Mouse (Mus musculus): ENCODE results near the gene Anxa7. TPM values are rescaled to one million over a fixed set of nuclear protein-coding genes. Genes with fewer than 3 reads are reported as not detected.

The Anxa7 gene
- polyA plus RNA-seq (2012; rRNA removed; ENCODE audit: low replicate concordance): 39.4 and 48.4 TPM in 2 replicates

DNA sequence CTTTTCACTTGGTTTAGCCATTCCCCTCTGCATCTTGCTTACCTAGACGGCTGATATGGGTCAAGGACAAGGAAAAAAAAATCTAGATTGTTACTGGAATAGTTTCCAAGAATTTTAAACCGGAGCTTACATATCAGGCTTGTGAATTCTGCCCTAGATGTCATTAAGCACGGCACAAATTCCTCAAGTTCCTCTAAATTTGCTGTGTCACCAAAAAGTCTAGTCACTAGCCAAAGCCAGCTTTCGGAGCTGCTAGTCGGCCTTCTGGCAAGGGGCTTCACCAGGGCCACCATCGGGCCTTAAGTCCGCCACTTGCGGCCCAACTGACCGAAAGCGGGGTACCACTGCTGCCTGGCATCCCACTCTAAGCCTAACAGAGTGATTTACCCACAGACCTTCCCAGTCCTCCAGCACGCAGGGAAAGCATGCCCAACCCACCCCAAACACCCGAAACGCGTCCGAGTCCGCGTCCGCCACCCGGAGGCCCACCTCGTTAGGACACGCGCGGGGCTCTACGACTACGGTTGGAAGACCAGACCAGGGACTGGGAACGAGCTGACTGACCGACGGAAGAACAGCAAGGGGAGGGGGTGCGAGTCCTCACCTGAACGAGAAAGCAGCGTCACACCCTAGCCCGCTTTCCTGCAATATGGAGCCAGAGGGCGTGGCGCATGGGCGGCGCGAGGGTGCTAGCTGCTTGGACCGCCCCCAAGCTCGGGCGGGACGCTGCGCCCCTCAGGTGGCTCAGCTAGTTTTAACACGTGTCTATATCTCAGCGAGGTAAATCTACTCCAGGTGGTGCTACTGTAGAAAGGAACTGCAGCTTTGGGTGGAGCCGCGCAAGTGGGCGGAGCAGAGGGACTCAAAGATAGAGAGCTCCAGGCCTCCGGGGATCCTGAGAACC is at the start of gene Anxa7:
Anxa7 (minus strand) TSS at position 843 of the 904 bp plus-strand sequence.

GRCm38 (mm10) chr14:20496603-20497002 is 16.7 kb upstream of the Anxa7 start, which contains the start of gene Mss51:
Mss51 (minus strand) TSS chr14:20496901.

DNA sequence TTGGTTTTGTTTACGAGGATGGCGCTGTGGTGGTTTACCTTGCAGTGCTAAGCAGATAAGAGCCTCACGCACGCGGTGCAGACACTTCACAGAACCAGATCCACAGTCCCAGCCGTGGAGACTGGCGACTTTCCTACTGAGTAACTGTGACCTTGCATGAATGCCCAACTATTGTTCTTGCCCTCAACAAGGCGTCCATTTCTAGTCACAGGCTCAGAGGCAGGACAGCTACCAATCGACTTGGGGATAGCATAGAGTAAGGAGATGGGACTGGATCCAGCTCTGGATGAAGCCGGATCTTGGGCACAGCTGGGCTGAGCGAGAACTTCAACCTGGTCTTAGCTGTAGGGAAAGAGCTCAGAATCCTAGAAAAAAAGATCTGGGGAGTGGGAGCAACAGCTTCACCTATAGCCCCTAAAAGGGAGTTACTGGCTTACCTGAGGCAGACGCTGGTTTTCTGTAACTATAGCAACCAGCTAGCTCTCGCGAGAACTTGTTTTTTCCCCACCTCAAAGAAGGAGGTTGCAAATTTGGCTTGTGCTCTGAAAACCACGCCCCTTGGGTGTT is 28.1 kb downstream of the Anxa7 start, which contains the start of gene Cfap70:
Cfap70 (minus strand) TSS at position 462 of the 567 bp plus-strand sequence.

Other genes with a start within 250 kb of the Anxa7 start
- 1.3 and 4.1 TPM in 2 replicates for gene Kcnk16, start 210.9 kb downstream of the Anxa7 start, polyA plus RNA-seq (2012; rRNA removed; ENCODE audit: low replicate concordance)
- gene Nudt13, start 185.4 kb downstream of the Anxa7 start, polyA plus RNA-seq (2012; rRNA removed; ENCODE audit: low replicate concordance): 8.1 and 8.7 TPM in 2 replicates
- 5.2 and 6.9 TPM in 2 replicates for gene Ecd, start 132.0 kb downstream of the Anxa7 start, polyA plus RNA-seq (2012; rRNA removed; ENCODE audit: low replicate concordance)
- 12.0 and 12.5 TPM in 2 replicates for gene Fam149b, start 132.0 kb downstream of the Anxa7 start, polyA plus RNA-seq (2012; rRNA removed; ENCODE audit: low replicate concordance)
- 14.4 and 16.6 TPM in 2 replicates for gene Dnajc9, start 91.2 kb downstream of the Anxa7 start, polyA plus RNA-seq (2012; rRNA removed; ENCODE audit: low replicate concordance)
- 35.7 and 40.1 TPM in 2 replicates for gene Mrps16, start 86.5 kb downstream of the Anxa7 start, polyA plus RNA-seq (2012; rRNA removed; ENCODE audit: low replicate concordance)
- gene Cfap70, start 27.9 kb downstream of the Anxa7 start, polyA plus RNA-seq (2012; rRNA removed; ENCODE audit: low replicate concordance): not detected in 2 replicates
- 0.06 and 0.23 TPM in 2 replicates for gene Mss51, start 16.8 kb upstream of the Anxa7 start, polyA plus RNA-seq (2012; rRNA removed; ENCODE audit: low replicate concordance)
- gene Ppp3cb, start 66.4 kb upstream of the Anxa7 start, polyA plus RNA-seq (2012; rRNA removed; ENCODE audit: low replicate concordance): 1.1 and 1.2 TPM in 2 replicates
- gene Usp54, start 160.9 kb upstream of the Anxa7 start, polyA plus RNA-seq (2012; rRNA removed; ENCODE audit: low replicate concordance): 0.79 and 2.2 TPM in 2 replicates
- gene Myoz1, start 176.4 kb upstream of the Anxa7 start, polyA plus RNA-seq (2012; rRNA removed; ENCODE audit: low replicate concordance): not detected in 2 replicates
- 0.07 TPM in 2 replicates for gene Synpo2l, start 188.2 kb upstream of the Anxa7 start, polyA plus RNA-seq (2012; rRNA removed; ENCODE audit: low replicate concordance)
- gene Sec24c, start 194.2 kb upstream of the Anxa7 start, polyA plus RNA-seq (2012; rRNA removed; ENCODE audit: low replicate concordance): 197 and 317 TPM in 2 replicates
- gene Fut11, start 214.8 kb upstream of the Anxa7 start, polyA plus RNA-seq (2012; rRNA removed; ENCODE audit: low replicate concordance): 8.1 and 12.3 TPM in 2 replicates
- 7.5 and 9.7 TPM in 2 replicates for gene Chchd1, start 222.9 kb upstream of the Anxa7 start, polyA plus RNA-seq (2012; rRNA removed; ENCODE audit: low replicate concordance)
- 125 and 136 TPM in 2 replicates for gene Zswim8, start 227.4 kb upstream of the Anxa7 start, polyA plus RNA-seq (2012; rRNA removed; ENCODE audit: low replicate concordance)

Data from duodenum, adult 2 months (tissue).